Mouse (Mus musculus) testis, adult 2 months (tissue): ENCODE results near the gene Ddb1. TPM values are rescaled to one million over a fixed set of nuclear protein-coding genes. Genes with fewer than 3 reads are reported as not detected.

Experiments used
- H3K27ac ChIP-seq: fragments of 200-500 bp; 2 replicates; pipeline ENCODE4 v1.5.1; 2012; ENCODE audit warnings: low read depth, low read length; ENCODE audit not compliant: control insufficient read depth, insufficient read depth
- H3K27me3 ChIP-seq: fragments of 200-500 bp; 2 replicates; pipeline ENCODE4 v1.6.1; 2012; ENCODE audit warnings: mild to moderate bottlenecking, low read length, moderate library complexity; ENCODE audit not compliant: control insufficient read depth, insufficient read depth
- H3K36me3 ChIP-seq: fragments of 200-500 bp; 2 replicates; pipeline ENCODE4 v1.6.1; 2012; ENCODE audit warnings: mild to moderate bottlenecking, low read length; ENCODE audit not compliant: control insufficient read depth, insufficient read depth
- H3K4me1 ChIP-seq: fragments of 200-500 bp; 2 replicates; pipeline ENCODE4 v1.6.1; 2012; ENCODE audit warnings: low read length; ENCODE audit not compliant: control insufficient read depth, insufficient read depth
- H3K4me3 ChIP-seq: fragments of 200-500 bp; 2 replicates; pipeline ENCODE4 v1.5.1; 2012; ENCODE audit warnings: low read depth, mild to moderate bottlenecking, low read length, moderate library complexity, mixed read lengths; ENCODE audit not compliant: control insufficient read depth
- CTCF ChIP-seq: fragments of 200-500 bp; IDR thresholded peaks from 2 replicates; pipeline ENCODE4 v1.5.1; 2012; ENCODE audit warnings: low read depth, mild to moderate bottlenecking, inconsistent platforms, low read length, moderate library complexity; ENCODE audit not compliant: control insufficient read depth, insufficient read depth, insufficient replicate concordance
- POLR2A ChIP-seq: fragments of 200-500 bp; IDR thresholded peaks from 2 replicates; pipeline ENCODE4 v1.6.1; 2012; ENCODE audit warnings: low read depth, mild to moderate bottlenecking, inconsistent platforms, low read length, moderate library complexity; ENCODE audit not compliant: control insufficient read depth
- polyA plus RNA-seq: library from polyadenylated mRNA; depleted of rRNA; stranded (reverse); fragments of >200 nt; gene quantifications from 2 replicates; pipeline ENCODE4 v1.2.3, GENCODE M21; 2012

Gene Ddb1
- polyA plus RNA-seq, 1 experiment = 95.5 TPM

DNA sequence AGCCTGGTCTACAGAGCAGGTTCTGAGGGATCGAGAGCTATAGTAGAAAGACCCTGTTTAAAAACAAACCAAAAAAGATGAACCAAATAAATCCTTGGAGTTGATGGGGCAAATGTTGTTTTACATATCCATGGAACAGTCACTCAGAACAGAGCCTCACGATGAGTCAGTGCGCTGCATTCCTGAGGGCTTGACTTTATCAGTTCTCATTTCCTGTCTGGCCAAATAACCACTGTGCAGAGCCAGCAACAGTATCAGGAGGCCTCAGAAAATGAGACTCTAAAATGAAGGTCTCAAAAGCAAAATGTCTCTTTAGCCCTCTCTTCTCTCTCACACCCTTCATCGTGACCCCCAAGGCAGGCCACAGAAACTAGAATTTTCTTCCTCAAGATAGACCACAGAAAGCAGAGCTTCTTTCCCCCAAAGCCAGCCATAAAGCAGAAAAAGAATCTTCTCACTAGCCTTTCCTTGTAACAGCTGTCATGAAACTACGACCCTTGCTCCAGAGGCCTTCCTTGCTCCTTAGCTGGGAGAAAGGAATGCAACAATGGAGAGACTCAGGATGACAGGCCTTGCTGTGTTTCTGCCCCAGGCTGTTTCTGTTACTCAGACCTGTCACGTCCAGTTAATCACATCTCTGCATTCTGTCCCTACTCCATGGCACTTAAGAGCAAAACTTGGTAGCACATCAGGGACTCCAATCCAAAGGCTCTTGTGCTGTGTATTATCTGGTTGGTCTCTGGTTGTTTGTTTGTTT, 43.4 kb upstream of the Ddb1 start:
- peak overlapping the region; percentile 78 for H3K27ac ChIP-seq
- H3K4me1 ChIP-seq = no peaks in the 10 kb centered on the region
- no peaks in the 10 kb centered on the region for H3K36me3 ChIP-seq
- H3K4me3 ChIP-seq = no peak overlapping the region
- H3K27me3 ChIP-seq = no peaks in the 10 kb centered on the region
- TF ChIP-seq POLR2A = no peak

DNA sequence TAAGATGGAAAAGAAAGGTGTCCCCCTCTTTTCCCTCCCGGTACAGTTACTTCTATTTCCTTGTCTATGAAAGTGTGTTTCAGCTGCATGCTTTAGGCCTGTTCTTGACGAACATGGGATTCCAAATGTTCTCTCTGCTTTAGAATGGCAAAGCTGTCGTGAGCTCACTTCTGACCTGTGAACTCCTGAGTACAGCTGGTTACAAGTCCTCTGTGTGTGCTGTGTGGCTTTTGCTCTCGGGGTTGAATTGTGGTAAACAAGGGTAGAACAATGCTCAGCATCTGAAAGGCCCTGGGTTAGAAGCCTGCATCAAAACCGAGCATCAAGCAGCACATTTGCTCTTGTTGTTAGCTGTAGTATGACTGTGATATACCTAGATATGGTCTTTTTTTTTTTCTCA, 42.8 kb upstream of the Ddb1 start:
- H3K4me1 ChIP-seq = no peaks in the 10 kb centered on the region
- H3K27ac ChIP-seq = peak overlapping the region; percentile 78
- TF ChIP-seq POLR2A (no peak), CTCF (no peak)
- H3K4me3 ChIP-seq = no peak overlapping the region
- H3K36me3 ChIP-seq = no peaks in the 10 kb centered on the region
- no peaks in the 10 kb centered on the region for H3K27me3 ChIP-seq

GRCm38 (mm10) chr19:10564278-10564677, 40.8 kb upstream of the Ddb1 start:
- TF ChIP-seq POLR2A (no peak), CTCF (no peak)
- no peaks in the 10 kb centered on the region for H3K27me3 ChIP-seq
- no peaks in the 10 kb centered on the region for H3K36me3 ChIP-seq
- H3K4me1 ChIP-seq = no peaks in the 10 kb centered on the region
- no peak overlapping the region for H3K4me3 ChIP-seq
- H3K27ac ChIP-seq = no peak overlapping the region

- no peak for TF ChIP-seq CTCF
- no peak for TF ChIP-seq POLR2A
- H3K4me3 ChIP-seq = no peak overlapping the region
These were observed 39.9 kb upstream of the Ddb1 start for GRCm38 (mm10) chr19:10565217-10565616.

GRCm38 (mm10) chr19:10569627-10570026, 35.5 kb upstream of the Ddb1 start:
- TF ChIP-seq POLR2A = no peak
- no peak for TF ChIP-seq CTCF
- Histone ChIP-seq H3K36me3 (peaks cover 1% of the 10 kb centered on the region; the same call in 1 of the 2 replicates), H3K4me3 (no peak overlapping the region), H3K4me1 (no peaks in the 10 kb centered on the region), H3K27ac (no peak overlapping the region), H3K27me3 (no peaks in the 10 kb centered on the region)

More at GRCm38 (mm10) chr19:10565217-10565616, 39.9 kb upstream of the Ddb1 start:
- H3K4me1 ChIP-seq = no peaks in the 10 kb centered on the region
- no peak overlapping the region for H3K27ac ChIP-seq
- no peaks in the 10 kb centered on the region for H3K27me3 ChIP-seq
- H3K36me3 ChIP-seq = no peaks in the 10 kb centered on the region

GRCm38 (mm10) chr19:10576690-10577561, 28.2 kb upstream of the Ddb1 start, which contains the start of the genes Cyb561a3 and Tmem138:
TSS of gene Cyb561a3 (plus strand) at chr19:10577172.
TSS of gene Tmem138 (minus strand) at chr19:10577362.
- TF ChIP-seq CTCF (no peak), POLR2A (peak; percentile 57; the same call in 1 of the 2 replicates)
- Histone ChIP-seq H3K36me3 (no peaks in the 10 kb centered on the region), H3K4me1 (peaks cover 2% of the 10 kb centered on the region), H3K27me3 (no peaks in the 10 kb centered on the region), H3K27ac (peak within 1 kb of the TSS; percentile 89), H3K4me3 (peak within 1 kb of the TSS; percentile 95)

GRCm38 (mm10) chr19:10580102-10580501, 25.0 kb upstream of the Ddb1 start:
- Histone ChIP-seq H3K4me3 (no peak overlapping the region), H3K4me1 (peaks cover 2% of the 10 kb centered on the region), H3K36me3 (no peaks in the 10 kb centered on the region; the same call in 1 of the 2 replicates), H3K27me3 (no peaks in the 10 kb centered on the region), H3K27ac (no peak overlapping the region)
- TF ChIP-seq CTCF = no peak
- no peak for TF ChIP-seq POLR2A
